Mouse (Mus musculus) bone marrow, adult 2 months (tissue): ENCODE data around the gene Serpina1e. TPM values are rescaled to one million over a fixed set of nuclear protein-coding genes. Genes with fewer than 3 reads are reported as not detected.
A peak's percentile ranks its signal among the peaks of the same experiment; 100 is the strongest.

ENCODE experiments used
- H3K27ac ChIP-seq: fragments of 200-500 bp; 2 replicates; pipeline ENCODE4 v1.5.1; 2012; ENCODE audit warnings: low read depth, mild to moderate bottlenecking, control low read depth, inconsistent platforms, low read length; ENCODE audit not compliant: control insufficient read depth, poor library complexity, insufficient read depth
- H3K4me1 ChIP-seq: fragments of 200-500 bp; 2 replicates; pipeline ENCODE4 v1.6.1; 2011; ENCODE audit warnings: low read length; ENCODE audit not compliant: control insufficient read depth, insufficient read depth
- H3K4me3 ChIP-seq: fragments of 200-500 bp; replicated peaks from 2 replicates; pipeline ENCODE3; 2011; ENCODE audit warnings: mild to moderate bottlenecking, low read depth, low read length, control low read depth; ENCODE audit not compliant: control insufficient read depth
- CTCF ChIP-seq: fragments of 200-500 bp; IDR thresholded peaks from 2 replicates; pipeline ENCODE4 v1.5.1; 2011; ENCODE audit warnings: low read length, control low read depth; ENCODE audit not compliant: control insufficient read depth, insufficient read depth
- POLR2A ChIP-seq: fragments of 200-500 bp; IDR thresholded peaks from 2 replicates; pipeline ENCODE4 v1.6.1; 2011; ENCODE audit warnings: low read depth, mild to moderate bottlenecking, control low read depth, low read length, borderline replicate concordance; ENCODE audit not compliant: control insufficient read depth
- WGBS: fragments of 180-500 bp; shearing (Covaris S2); methylation state at CpG from one replicate; pipeline ENCODE4 v1.1.7; 2018; 5-methylcytosine and 5-hydroxymethylcytosine counted together
- polyA plus RNA-seq: library from polyadenylated mRNA; stranded (reverse); fragments of >200 nt; gene quantifications from 2 replicates; pipeline ENCODE4 v1.2.4, GENCODE M21; 2011; ENCODE audit warnings: low replicate concordance; ENCODE audit not compliant: missing spikeins, insufficient read depth, insufficient read length

Serpina1e gene
- polyA plus RNA-seq, 1 experiment, result 51.9 TPM

DNA sequence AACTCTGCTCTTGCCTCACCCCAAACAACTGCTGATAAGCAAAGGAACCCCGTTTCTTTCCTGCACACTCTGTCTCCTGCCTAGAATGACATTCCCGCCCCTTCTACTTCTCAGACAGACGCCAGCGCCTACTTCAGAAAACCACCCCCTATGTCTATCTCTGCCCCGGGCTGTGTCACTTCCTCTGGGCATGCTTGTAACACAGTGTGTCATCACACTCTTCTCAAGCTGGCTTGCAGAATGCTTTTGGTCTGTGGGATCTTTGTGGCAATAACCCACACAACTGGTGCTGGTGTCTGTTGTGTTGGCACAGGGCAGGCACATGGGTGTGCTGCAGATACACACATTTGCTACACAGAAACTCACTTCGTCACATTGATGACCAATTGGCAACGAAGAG lies 34.2 kb upstream of the Serpina1e start:
- Histone ChIP-seq H3K27ac (peak overlapping the region; percentile 64), H3K4me1 (peaks cover 4% of the 10 kb centered on the region; the same call in 1 of the 2 replicates), H3K4me3 (no peak overlapping the region)
- 23% methylated on average over 7 of the region's 7 CpGs for WGBS
- no peak for TF ChIP-seq POLR2A
- TF ChIP-seq CTCF, result no peak

DNA sequence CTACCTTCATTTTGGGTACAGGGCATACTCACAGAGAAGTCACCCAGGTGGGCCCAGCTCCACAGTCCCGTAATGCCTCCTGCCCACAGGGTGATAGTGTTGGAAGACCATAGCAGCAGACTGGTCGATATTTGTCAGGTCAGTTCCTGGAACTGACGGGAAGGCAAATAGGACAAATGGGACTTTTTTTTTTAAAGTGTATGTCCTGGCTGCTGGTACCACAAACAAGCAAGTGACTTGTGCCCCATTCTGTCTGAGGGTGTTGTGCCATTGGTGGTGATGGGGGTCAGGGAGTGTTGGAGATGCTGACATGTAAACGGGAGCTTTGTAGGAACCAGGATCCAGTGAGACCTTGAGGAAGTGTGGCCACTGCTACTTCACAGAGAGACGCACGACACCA lies 31.1 kb upstream of the Serpina1e start, which contains the start of gene Serpina11:
Gene Serpina11, minus strand, starts transcription at position 101 of the 400 bp plus-strand sequence.
- 71% methylated on average over 6 of the region's 6 CpGs for WGBS
- Histone ChIP-seq H3K4me3 (no peak within 1 kb of the TSS), H3K27ac (peak within 1 kb of the TSS; percentile 74), H3K4me1 (peaks cover 6% of the 10 kb centered on the region)
- TF ChIP-seq CTCF, result no peak
- TF ChIP-seq POLR2A, result no peak

DNA sequence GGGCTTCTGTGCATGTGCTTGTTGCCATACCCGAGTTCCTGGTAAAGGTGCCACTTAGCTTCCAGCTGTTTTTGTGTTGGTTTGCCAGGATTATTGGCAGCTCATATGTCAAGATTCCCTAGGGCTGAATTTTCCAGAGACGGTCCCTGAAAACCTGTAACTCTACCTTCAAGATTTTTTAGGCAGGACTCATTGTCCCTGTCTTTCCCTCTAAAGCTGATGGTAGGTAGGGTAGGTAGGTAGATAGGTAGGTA lies 30.7 kb upstream of the Serpina1e start:
- peak overlapping the region; percentile 74 for H3K27ac ChIP-seq
- 68% methylated on average over 2 of the region's 2 CpGs for WGBS
- no peak overlapping the region for H3K4me3 ChIP-seq
- peaks cover 6% of the 10 kb centered on the region for H3K4me1 ChIP-seq
- TF ChIP-seq CTCF, result no peak
- no peak for TF ChIP-seq POLR2A

DNA sequence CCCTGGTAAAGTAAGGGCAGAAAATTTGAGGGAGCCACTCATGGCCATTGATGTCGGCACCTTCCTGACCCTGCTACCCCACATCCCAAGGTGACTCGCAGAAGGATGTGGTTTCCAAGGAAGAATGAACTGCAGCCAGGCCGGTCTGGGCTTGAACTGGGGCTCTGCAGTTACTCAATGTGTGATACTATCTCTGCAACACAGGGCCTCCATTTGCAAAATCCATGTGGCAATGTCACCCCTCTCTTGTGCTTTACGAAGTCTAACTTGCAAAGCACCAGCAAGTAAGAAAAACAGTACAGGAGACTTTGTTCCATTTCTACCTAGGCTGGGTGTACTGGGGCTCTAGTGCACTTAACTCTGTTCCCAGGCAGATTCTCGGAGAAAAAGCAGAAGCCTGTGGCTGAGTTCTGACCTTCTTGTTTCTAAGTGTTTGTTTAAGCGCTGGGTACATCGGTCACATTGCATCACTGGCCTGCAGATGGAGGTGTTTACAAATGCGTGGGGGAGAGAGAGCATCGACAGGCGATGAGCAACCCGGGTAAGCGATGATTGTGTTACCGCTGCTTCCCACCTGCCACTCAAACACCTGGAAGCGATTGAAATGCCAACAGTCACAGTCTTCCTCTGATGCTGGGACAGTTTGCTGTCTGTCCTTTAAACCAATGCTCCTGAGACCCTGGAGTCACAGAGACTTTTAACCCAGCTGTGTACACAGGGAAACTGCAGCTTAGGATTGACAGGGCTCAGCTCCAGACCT lies 30.2 kb upstream of the Serpina1e start:
- no peak for TF ChIP-seq POLR2A
- TF ChIP-seq CTCF, result peak; percentile 38; the same call in 1 of the 2 replicates
- no peak overlapping the region for H3K4me3 ChIP-seq
- H3K4me1 ChIP-seq, result peaks cover 6% of the 10 kb centered on the region
- H3K27ac ChIP-seq, result peak overlapping the region; percentile 74
- 30% methylated on average over 14 of the region's 14 CpGs for WGBS

DNA sequence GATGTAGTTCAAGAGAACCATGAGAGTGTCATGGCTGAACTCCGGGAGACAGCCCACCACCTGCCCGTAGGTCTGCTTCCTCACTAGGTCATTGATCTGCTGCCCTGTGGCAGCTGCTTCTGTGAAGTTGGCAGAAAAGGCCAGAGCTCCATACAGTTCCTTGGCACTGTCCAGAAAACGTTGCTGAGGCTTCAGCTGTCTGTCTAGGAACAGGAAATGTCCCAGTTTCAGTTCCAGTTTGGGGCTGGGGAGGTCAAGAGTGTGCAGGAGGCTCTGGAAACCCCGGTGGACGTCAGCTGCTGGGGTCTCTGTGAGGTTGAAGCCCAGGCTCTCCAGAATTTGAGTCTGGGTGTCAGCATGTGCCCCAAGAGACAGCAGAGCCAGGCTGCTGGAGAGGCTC lies 27.1 kb upstream of the Serpina1e start:
- TF ChIP-seq CTCF (no peak), POLR2A (no peak)
- H3K4me3 ChIP-seq, result no peak overlapping the region
- WGBS, result 29% methylated on average over 5 of the region's 5 CpGs
- no peak overlapping the region for H3K27ac ChIP-seq
- peaks cover 4% of the 10 kb centered on the region for H3K4me1 ChIP-seq

DNA sequence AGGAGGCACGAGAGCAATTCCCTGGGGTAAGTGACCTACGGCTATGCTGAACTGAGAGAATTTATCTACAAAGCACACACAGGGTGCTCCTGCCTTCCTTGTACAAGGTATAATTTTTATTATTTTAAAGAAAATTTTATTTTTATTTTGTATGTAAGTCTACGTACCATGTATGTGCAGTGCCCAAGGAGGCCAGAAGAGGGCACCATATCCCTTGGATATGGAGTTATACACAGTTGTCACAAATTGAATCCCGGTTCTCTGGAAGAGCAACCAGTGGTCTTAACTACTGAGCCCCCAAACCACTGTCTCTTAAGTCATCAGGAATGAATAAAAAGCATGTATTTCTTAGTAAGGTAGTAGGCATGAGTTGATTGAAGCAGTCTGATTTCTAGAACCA lies 26.2 kb upstream of the Serpina1e start:
- WGBS, result 59% methylated on average over 4 of the region's 4 CpGs
- Histone ChIP-seq H3K27ac (no peak overlapping the region), H3K4me1 (peaks cover 4% of the 10 kb centered on the region), H3K4me3 (no peak overlapping the region)
- TF ChIP-seq POLR2A, result no peak
- TF ChIP-seq CTCF, result no peak

DNA sequence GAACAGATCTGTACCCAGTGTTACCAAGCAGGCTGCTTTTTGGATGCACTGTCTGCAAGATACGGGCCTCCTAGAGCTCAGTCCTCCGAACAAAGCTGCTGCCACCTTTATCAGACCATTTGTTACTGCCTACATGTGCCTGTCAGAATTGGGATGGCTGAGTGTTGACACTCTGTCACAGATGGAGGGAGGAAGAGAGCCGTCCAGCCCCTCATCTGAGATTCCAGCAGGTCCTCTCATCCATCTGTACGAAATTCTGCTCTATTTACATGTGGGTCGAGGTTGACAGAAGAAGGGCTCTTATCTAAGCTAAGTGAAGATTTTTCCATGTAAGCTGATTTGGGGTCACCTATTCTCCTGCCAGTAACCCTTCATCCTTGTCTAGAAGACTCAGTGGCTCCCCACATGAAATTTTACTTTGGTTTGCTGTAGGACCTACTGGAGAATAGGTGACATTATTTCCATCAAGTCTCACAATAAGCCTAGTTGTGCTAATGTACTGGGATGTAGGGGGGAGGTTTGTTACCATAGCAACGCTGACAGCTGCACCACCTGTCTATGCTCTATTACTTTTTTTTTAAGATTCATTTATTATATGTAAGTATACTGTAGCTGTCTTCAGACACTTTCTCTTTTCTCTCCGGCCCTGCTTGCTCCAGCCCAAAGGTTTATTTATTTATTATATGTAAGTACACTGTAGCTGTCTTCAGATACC lies 23.0 kb upstream of the Serpina1e start:
- TF ChIP-seq CTCF (no peak), POLR2A (no peak)
- H3K4me1 ChIP-seq, result peaks cover 2% of the 10 kb centered on the region
- no peak overlapping the region for H3K27ac ChIP-seq
- WGBS, result 74% methylated on average over 7 of the region's 7 CpGs
- no peak overlapping the region for H3K4me3 ChIP-seq

DNA sequence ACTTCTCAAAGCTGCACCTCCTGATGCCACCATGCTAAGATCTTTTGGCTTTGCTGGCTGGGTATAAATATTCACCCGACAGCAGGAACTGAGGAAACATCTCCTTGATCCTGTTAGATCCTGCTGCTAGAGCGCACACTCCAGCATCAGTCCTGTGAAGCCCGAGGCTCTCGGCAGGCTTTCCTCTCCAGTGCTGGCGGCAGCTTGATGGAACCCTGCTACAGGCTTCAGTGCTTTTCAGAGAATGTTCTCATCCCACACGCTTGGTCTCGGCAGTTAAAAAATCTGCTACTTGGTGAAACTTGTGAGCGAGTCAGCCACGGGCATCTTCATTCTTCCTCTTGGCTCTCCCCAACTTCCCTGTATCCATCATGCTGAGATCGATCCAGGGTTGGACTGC lies 19.5 kb upstream of the Serpina1e start:
- no peak overlapping the region for H3K4me3 ChIP-seq
- H3K4me1 ChIP-seq, result no peaks in the 10 kb centered on the region
- TF ChIP-seq POLR2A (no peak), CTCF (no peak)
- 78% methylated on average over 10 of the region's 10 CpGs for WGBS
- no peak overlapping the region for H3K27ac ChIP-seq

DNA sequence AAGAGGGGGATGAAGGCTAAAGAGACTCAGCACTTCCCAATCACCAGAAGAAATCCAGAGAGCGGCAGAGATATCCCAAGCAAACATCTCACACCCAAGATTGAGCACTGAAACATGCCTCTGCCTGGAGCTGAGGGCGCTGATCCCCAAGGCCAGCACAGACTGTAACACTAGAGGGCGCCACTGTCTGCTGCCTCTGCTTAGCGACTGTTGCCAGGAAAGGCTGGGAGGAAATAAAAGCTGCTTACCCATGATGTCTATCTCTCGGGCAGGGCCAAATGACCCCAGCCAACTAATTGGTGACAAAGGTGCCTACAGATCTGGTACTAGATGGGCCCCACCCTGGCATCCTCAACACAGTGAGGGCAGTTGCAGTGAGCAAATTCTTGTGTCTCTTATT lies 19.1 kb upstream of the Serpina1e start:
- WGBS, result 26% methylated on average over 5 of the region's 5 CpGs
- TF ChIP-seq CTCF (peak; percentile 62), POLR2A (no peak)
- Histone ChIP-seq H3K4me3 (no peak overlapping the region), H3K27ac (no peak overlapping the region), H3K4me1 (no peaks in the 10 kb centered on the region)
